Mouse (Mus musculus): ENCODE measurements around the gene Hspb2. TPM values are rescaled to one million over a fixed set of nuclear protein-coding genes. Genes with fewer than 3 reads are reported as not detected.

Hspb2 gene
- polyA plus RNA-seq, 1 experiment from 2014 or later: 8.4 TPM

DNA sequence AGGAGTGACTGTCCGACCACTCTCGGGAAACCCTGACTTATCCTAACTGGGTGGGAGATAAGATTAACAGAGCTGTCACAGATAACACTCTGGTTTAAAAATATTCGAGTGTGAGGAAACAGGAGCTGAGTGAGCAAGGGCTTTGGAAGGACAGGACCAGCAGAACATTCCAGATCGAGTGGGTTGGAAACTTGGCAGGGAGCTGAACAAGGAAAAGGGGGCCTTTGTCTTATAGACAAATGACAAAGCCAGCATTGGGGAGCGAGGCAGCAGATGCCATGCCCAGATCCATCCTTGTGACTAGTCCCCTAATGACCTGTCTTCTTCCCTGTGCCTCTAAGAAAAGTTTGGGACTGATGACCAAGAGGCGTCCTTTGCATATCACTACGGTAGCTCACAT lies 1.8 kb upstream of the Hspb2 start:
- H3K9me3 ChIP-seq (ENCODE audit: control insufficient read depth, low read length): no peaks in the 10 kb centered on the region
- no peaks in the 10 kb centered on the region for H3K4me1 ChIP-seq (ENCODE audit: control insufficient read depth, insufficient read depth, low read length)
- H3K27me3 ChIP-seq (ENCODE audit: control insufficient read depth, insufficient read depth, low read length): no peaks in the 10 kb centered on the region
- ATAC-seq (ENCODE audit: insufficient read depth, low FRiP score, low TSS enrichment): no peak
- DNase-seq (ENCODE audit: low spot score): no peak
- no peaks in the 10 kb centered on the region for H3K36me3 ChIP-seq (ENCODE audit: control insufficient read depth, insufficient read depth, low read length)
- no peak overlapping the region for H3K4me2 ChIP-seq (ENCODE audit: low read depth)
- H3K9ac ChIP-seq (ENCODE audit: low read length): no peak overlapping the region
- H3K27ac ChIP-seq (ENCODE audit: low read depth, low read length): no peak overlapping the region
- 77% methylated on average over 7 of the region's 7 CpGs for WGBS
- H3K4me3 ChIP-seq (ENCODE audit: low read depth, low read length): no peak overlapping the region

DNA sequence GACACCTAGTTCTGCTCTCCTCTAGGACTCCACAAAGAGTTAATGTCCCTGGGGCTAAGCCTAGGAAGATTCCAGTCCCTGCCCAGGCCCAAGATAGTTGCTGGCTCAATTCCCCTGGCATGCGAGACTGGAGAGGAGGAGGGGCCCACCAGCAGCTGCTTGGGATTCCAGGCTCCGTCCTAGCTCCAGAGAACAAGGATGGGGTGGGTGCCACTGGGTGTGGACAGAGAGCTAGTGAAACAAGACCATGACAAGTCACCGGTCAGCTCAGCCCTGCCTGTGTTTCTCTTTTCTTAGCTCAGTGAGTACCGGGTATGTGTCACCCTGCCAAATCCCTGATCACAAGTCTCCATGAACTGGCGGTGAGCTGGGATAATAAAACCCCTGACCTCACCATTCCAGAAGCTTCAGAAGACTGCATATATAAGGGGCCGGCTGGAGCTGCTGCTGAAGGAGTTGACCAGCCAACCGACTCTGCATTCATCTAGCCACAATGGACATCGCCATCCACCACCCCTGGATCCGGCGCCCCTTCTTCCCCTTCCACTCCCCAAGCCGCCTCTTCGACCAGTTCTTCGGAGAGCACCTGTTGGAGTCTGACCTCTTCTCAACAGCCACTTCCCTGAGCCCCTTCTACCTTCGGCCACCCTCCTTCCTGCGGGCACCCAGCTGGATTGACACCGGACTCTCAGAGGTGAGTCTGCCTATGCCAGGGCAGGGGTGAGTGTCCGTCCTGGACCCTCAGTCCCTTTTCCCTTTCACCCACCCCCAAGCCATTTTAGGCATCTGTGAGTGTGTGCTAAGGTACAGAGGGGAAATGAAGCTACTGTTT lies 846 bp upstream of the Hspb2 start:
- no peaks in the 10 kb centered on the region for H3K9me3 ChIP-seq (ENCODE audit: control insufficient read depth, low read length)
- H3K27ac ChIP-seq (ENCODE audit: low read depth, low read length): no peak overlapping the region
- no peaks in the 10 kb centered on the region for H3K27me3 ChIP-seq (ENCODE audit: control insufficient read depth, insufficient read depth, low read length)
- no peak overlapping the region for H3K4me2 ChIP-seq (ENCODE audit: low read depth)
- no peaks in the 10 kb centered on the region for H3K36me3 ChIP-seq (ENCODE audit: control insufficient read depth, insufficient read depth, low read length)
- 75% methylated on average over 17 of the region's 17 CpGs for WGBS
- no peak overlapping the region for H3K4me3 ChIP-seq (ENCODE audit: low read depth, low read length)
- no peak for ATAC-seq (ENCODE audit: insufficient read depth, low FRiP score, low TSS enrichment)
- no peak for DNase-seq (ENCODE audit: low spot score)
- H3K4me1 ChIP-seq (ENCODE audit: control insufficient read depth, insufficient read depth, low read length): no peaks in the 10 kb centered on the region
- H3K9ac ChIP-seq (ENCODE audit: low read length): no peak overlapping the region

DNA sequence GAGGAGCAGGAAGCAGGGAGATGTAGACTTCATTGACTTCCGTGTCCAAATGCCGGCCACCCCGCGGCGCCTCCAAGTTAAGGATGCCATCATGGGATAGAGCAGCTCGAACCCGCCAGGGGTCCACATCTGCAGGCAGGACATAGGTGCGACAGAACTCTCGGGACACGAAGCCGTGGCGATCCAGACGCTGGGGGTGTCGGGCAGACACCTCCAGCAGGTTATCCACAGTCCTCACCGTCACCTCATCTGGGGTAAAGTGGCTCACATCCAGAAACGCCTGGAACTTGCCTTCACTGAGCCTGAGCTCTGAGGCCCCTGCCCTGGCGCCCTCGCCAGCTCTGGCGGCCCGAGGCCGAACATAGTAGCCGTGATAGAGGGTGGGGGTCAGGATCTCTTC lies 831 bp downstream of the Hspb2 start, which contains the start of gene Cryab:
Gene Cryab, plus strand, starts transcription at position 3 of the 400 bp plus-strand sequence.
- H3K9ac ChIP-seq (ENCODE audit: low read length): no peak within 1 kb of the TSS
- H3K4me3 ChIP-seq (ENCODE audit: low read depth, low read length): no peak within 1 kb of the TSS
- no peaks in the 10 kb centered on the region for H3K9me3 ChIP-seq (ENCODE audit: control insufficient read depth, low read length)
- ATAC-seq (ENCODE audit: insufficient read depth, low FRiP score, low TSS enrichment): no peak
- 75% methylated on average over 22 of the region's 22 CpGs for WGBS
- no peaks in the 10 kb centered on the region for H3K36me3 ChIP-seq (ENCODE audit: control insufficient read depth, insufficient read depth, low read length)
- no peaks in the 10 kb centered on the region for H3K4me1 ChIP-seq (ENCODE audit: control insufficient read depth, insufficient read depth, low read length)
- H3K27me3 ChIP-seq (ENCODE audit: control insufficient read depth, insufficient read depth, low read length): no peaks in the 10 kb centered on the region
- H3K27ac ChIP-seq (ENCODE audit: low read depth, low read length): no peak within 1 kb of the TSS
- no peak for DNase-seq (ENCODE audit: low spot score)
- no peak within 1 kb of the TSS for H3K4me2 ChIP-seq (ENCODE audit: low read depth)

GRCm38 (mm10) chr9:50750706-50751105 lies 1.4 kb downstream of the Hspb2 start:
- Histone ChIP-seq H3K4me3 (ENCODE audit: low read depth, low read length) (no peak overlapping the region), H3K9ac (ENCODE audit: low read length) (no peak overlapping the region), H3K4me2 (ENCODE audit: low read depth) (no peak overlapping the region), H3K4me1 (ENCODE audit: control insufficient read depth, insufficient read depth, low read length) (no peaks in the 10 kb centered on the region), H3K27me3 (ENCODE audit: control insufficient read depth, insufficient read depth, low read length) (no peaks in the 10 kb centered on the region), H3K27ac (ENCODE audit: low read depth, low read length) (no peak overlapping the region), H3K9me3 (ENCODE audit: control insufficient read depth, low read length) (no peaks in the 10 kb centered on the region), H3K36me3 (ENCODE audit: control insufficient read depth, insufficient read depth, low read length) (no peaks in the 10 kb centered on the region)
- ATAC-seq (ENCODE audit: insufficient read depth, low FRiP score, low TSS enrichment): no peak
- DNase-seq (ENCODE audit: low spot score): no peak
- 77% methylated on average over 6 of the region's 6 CpGs for WGBS

- Histone ChIP-seq H3K4me1 (ENCODE audit: control insufficient read depth, insufficient read depth, low read length) (no peaks in the 10 kb centered on the region), H3K27me3 (ENCODE audit: control insufficient read depth, insufficient read depth, low read length) (no peaks in the 10 kb centered on the region), H3K9ac (ENCODE audit: low read length) (peak within 1 kb of the TSS; percentile 1; the same call in 1 of the 2 replicates), H3K36me3 (ENCODE audit: control insufficient read depth, insufficient read depth, low read length) (no peaks in the 10 kb centered on the region), H3K4me3 (ENCODE audit: low read depth, low read length) (peak within 1 kb of the TSS; percentile 9; the same call in 1 of the 2 replicates), H3K9me3 (ENCODE audit: control insufficient read depth, low read length) (no peaks in the 10 kb centered on the region), H3K4me2 (ENCODE audit: low read depth) (peak within 1 kb of the TSS; percentile 30), H3K27ac (ENCODE audit: low read depth, low read length) (no peak within 1 kb of the TSS)
- WGBS: 2% methylated on average over 19 of the region's 19 CpGs
- ATAC-seq (ENCODE audit: insufficient read depth, low FRiP score, low TSS enrichment) (no peak), DNase-seq (ENCODE audit: low spot score) (peak; percentile 51)
Measured at GRCm38 (mm10) chr9:50746214-50746677, 5.9 kb downstream of the Hspb2 start, which contains the start of gene 2310030G06Rik. Gene 2310030G06Rik (minus strand): TSS chr9:50746536.

GRCm38 (mm10) chr9:50745806-50746205 lies 6.3 kb downstream of the Hspb2 start:
- H3K4me3 ChIP-seq (ENCODE audit: low read depth, low read length): peak overlapping the region; percentile 9; the same call in 1 of the 2 replicates
- no peaks in the 10 kb centered on the region for H3K36me3 ChIP-seq (ENCODE audit: control insufficient read depth, insufficient read depth, low read length)
- no peak overlapping the region for H3K27ac ChIP-seq (ENCODE audit: low read depth, low read length)
- H3K4me1 ChIP-seq (ENCODE audit: control insufficient read depth, insufficient read depth, low read length): no peaks in the 10 kb centered on the region
- H3K27me3 ChIP-seq (ENCODE audit: control insufficient read depth, insufficient read depth, low read length): no peaks in the 10 kb centered on the region
- ATAC-seq (ENCODE audit: insufficient read depth, low FRiP score, low TSS enrichment): no peak
- 12% methylated on average over 7 of the region's 7 CpGs for WGBS
- peak overlapping the region; percentile 30 for H3K4me2 ChIP-seq (ENCODE audit: low read depth)
- H3K9me3 ChIP-seq (ENCODE audit: control insufficient read depth, low read length): no peaks in the 10 kb centered on the region
- H3K9ac ChIP-seq (ENCODE audit: low read length): peak overlapping the region; percentile 1; the same call in 1 of the 2 replicates
- DNase-seq (ENCODE audit: low spot score): no peak

GRCm38 (mm10) chr9:50742744-50743143 lies 9.4 kb downstream of the Hspb2 start:
- H3K9ac ChIP-seq (ENCODE audit: low read length): no peak overlapping the region
- no peak for DNase-seq (ENCODE audit: low spot score)
- no peak for ATAC-seq (ENCODE audit: insufficient read depth, low FRiP score, low TSS enrichment)
- H3K27me3 ChIP-seq (ENCODE audit: control insufficient read depth, insufficient read depth, low read length): no peaks in the 10 kb centered on the region
- H3K27ac ChIP-seq (ENCODE audit: low read depth, low read length): no peak overlapping the region
- no peaks in the 10 kb centered on the region for H3K9me3 ChIP-seq (ENCODE audit: control insufficient read depth, low read length)
- no peaks in the 10 kb centered on the region for H3K4me1 ChIP-seq (ENCODE audit: control insufficient read depth, insufficient read depth, low read length)
- H3K36me3 ChIP-seq (ENCODE audit: control insufficient read depth, insufficient read depth, low read length): no peaks in the 10 kb centered on the region
- WGBS: 82% methylated on average over 2 of the region's 2 CpGs
- H3K4me2 ChIP-seq (ENCODE audit: low read depth): no peak overlapping the region
- no peak overlapping the region for H3K4me3 ChIP-seq (ENCODE audit: low read depth, low read length)

- H3K27me3 ChIP-seq (ENCODE audit: control insufficient read depth, insufficient read depth, low read length): no peaks in the 10 kb centered on the region
- H3K9me3 ChIP-seq (ENCODE audit: control insufficient read depth, low read length): no peaks in the 10 kb centered on the region
- WGBS: 88% methylated on average over 3 of the region's 3 CpGs
- no peak for DNase-seq (ENCODE audit: low spot score)
- H3K27ac ChIP-seq (ENCODE audit: low read depth, low read length): no peak overlapping the region
- no peaks in the 10 kb centered on the region for H3K36me3 ChIP-seq (ENCODE audit: control insufficient read depth, insufficient read depth, low read length)
- H3K4me1 ChIP-seq (ENCODE audit: control insufficient read depth, insufficient read depth, low read length): no peaks in the 10 kb centered on the region
- H3K4me2 ChIP-seq (ENCODE audit: low read depth): no peak overlapping the region
- ATAC-seq (ENCODE audit: insufficient read depth, low FRiP score, low TSS enrichment): no peak
- H3K4me3 ChIP-seq (ENCODE audit: low read depth, low read length): no peak overlapping the region
- H3K9ac ChIP-seq (ENCODE audit: low read length): no peak overlapping the region
Measured at GRCm38 (mm10) chr9:50742261-50742660, 9.9 kb downstream of the Hspb2 start.
